Mouse (Mus musculus) liver, postnatal 0 days (tissue): ENCODE results near the gene Camta2.

ENCODE experiments used
- CTCF ChIP-seq: sonication (generic); IDR thresholded peaks from 2 replicates; pipeline ENCODE4 v1.5.1; 2016; ENCODE audit warnings: antibody characterized with exemption, low read depth
- EP300 ChIP-seq: IDR thresholded peaks from 2 replicates; pipeline ENCODE4 v1.6.1; 2016; ENCODE audit warnings: antibody characterized with exemption, low read depth, mild to moderate bottlenecking

GRCm38 (mm10) chr11:70650322-70651175, 37.4 kb downstream of the Camta2 start:
- TF ChIP-seq CTCF (no peak), EP300 (no peak)
